Mouse (Mus musculus) midbrain, embryonic 11.5 days (tissue): ENCODE data around the gene Tor1aip2. TPM values are rescaled to one million over a fixed set of nuclear protein-coding genes. Genes with fewer than 3 reads are reported as not detected.

Experiments used
- ATAC-seq: fragments of 200-750 bp; cut with Nextera tagmentation; 2 replicates; pipeline ENCODE4 v1.8.0; 2017; ENCODE audit warnings: moderate TSS enrichment, moderate library complexity; ENCODE audit not compliant: low FRiP score
- DNase-seq: peaks from one replicate; pipeline ENCODE4 v3.0.0; 2015; ENCODE audit warnings: low spot score; ENCODE audit errors: missing footprints
- H3K27ac ChIP-seq: fragments of 300-500 bp; sonication (generic); 2 replicates; pipeline ENCODE4 v1.5.1; 2014; ENCODE audit warnings: low read depth, low read length
- H3K27me3 ChIP-seq: fragments of 300-500 bp; sonication (generic); 2 replicates; pipeline ENCODE4 v1.6.1; 2014; ENCODE audit warnings: mild to moderate bottlenecking, low read length, moderate library complexity, mixed read lengths; ENCODE audit not compliant: control insufficient read depth, insufficient read depth
- H3K36me3 ChIP-seq: fragments of 300-500 bp; sonication (generic); 2 replicates; pipeline ENCODE4 v1.6.1; 2014; ENCODE audit warnings: mild to moderate bottlenecking, low read length, moderate library complexity, mixed read lengths; ENCODE audit not compliant: control insufficient read depth, insufficient read depth
- H3K4me1 ChIP-seq: fragments of 300-500 bp; sonication (generic); 2 replicates; pipeline ENCODE4 v1.6.1; 2014; ENCODE audit warnings: low read length; ENCODE audit not compliant: control insufficient read depth, insufficient read depth
- H3K4me2 ChIP-seq: fragments of 300-500 bp; sonication (generic); 2 replicates; pipeline ENCODE4 v1.6.1; 2014; ENCODE audit warnings: mild to moderate bottlenecking, moderate library complexity
- H3K4me3 ChIP-seq: fragments of 300-500 bp; sonication (generic); 2 replicates; pipeline ENCODE4 v1.5.1; 2014; ENCODE audit warnings: low read depth, low read length
- H3K9ac ChIP-seq: fragments of 300-500 bp; sonication (generic); 2 replicates; pipeline ENCODE4 v1.6.1; 2014; ENCODE audit warnings: low read length
- H3K9me3 ChIP-seq: fragments of 300-500 bp; sonication (generic); 2 replicates; pipeline ENCODE4 v1.6.1; 2016; ENCODE audit warnings: low read length; ENCODE audit not compliant: control insufficient read depth
- WGBS: fragments of 180-500 bp; shearing (Covaris S2); extraction: QIAGEN DNeasy Blood & Tissue Kit; methylation state at CpG from one replicate; pipeline ENCODE4 v1.1.7; 2014; 5-methylcytosine and 5-hydroxymethylcytosine counted together
- polyA plus RNA-seq: library from polyadenylated mRNA; unstranded; fragments of >200 nt; fragmentation: Nextera tagmentation; extraction: Ambion mirVana; gene quantifications from 2 replicates; pipeline ENCODE4 v1.2.1, GENCODE M21; 2014

Gene Tor1aip2
- 115 and 131 TPM in 2 replicates for polyA plus RNA-seq

DNA sequence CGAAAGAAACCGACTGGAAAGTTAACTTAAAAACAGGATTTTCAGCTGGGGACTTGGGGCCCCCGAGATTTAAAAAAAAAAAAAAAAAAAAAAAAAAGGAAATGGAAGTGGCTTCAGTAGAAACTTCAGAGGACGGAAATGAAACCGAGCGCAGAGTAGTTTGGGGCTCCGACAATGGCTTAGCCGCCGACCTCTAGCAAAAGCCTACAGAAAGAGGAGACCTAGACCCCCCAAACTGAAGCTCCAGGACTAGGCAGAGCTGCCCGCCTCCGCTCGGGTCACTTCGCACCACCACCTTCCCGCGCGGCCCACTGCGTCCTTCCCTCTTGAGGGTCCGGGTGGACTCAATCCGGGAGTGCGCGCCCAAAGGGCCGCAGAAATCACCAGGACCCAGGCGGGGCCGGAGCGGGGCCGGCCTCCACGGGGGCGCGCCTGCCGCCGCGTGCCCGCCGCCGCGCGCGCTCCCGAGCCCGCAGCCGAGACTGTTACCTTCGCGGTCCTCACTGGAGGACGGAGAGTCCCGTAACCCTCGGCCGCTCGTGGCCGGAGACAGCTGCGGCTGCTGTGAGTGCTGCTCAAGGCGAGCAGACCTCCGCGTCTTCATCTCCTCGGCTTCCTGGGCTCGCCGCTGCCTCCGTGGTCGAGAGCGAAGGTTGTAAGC, at the start of gene Tor1aip2:
TSS of gene Tor1aip2 (plus strand) at position 135 of the 661 bp plus-strand sequence.
- no peaks in the 10 kb centered on the region for H3K9me3 ChIP-seq
- peak; percentile 83 for ATAC-seq

DNA sequence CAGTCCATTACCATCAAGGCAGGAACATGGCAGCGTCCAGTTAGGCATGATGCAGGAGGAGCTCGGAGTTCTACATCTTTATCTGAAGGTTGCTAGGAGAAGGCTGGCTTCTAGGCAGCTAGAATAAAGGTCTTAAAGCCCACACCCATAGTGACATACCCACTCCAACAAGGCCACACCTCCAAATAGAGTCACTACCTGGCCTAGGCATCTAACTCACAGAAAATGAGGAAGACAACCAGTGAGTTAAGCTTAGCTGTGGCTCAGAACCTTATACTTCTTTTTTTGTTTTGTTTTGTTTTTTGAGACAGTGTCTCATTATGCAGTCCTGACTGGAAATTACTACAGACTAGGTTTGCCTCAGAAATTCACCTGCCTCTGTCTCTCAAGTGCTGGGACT, 47.6 kb upstream of the Tor1aip2 start:
- Histone ChIP-seq H3K4me1 (no peaks in the 10 kb centered on the region; the same call in 1 of the 2 replicates), H3K27me3 (no peaks in the 10 kb centered on the region), H3K4me3 (no peak overlapping the region), H3K27ac (no peak overlapping the region), H3K4me2 (no peak overlapping the region), H3K9me3 (no peaks in the 10 kb centered on the region), H3K36me3 (no peaks in the 10 kb centered on the region), H3K9ac (no peak overlapping the region)
- WGBS = 76% methylated on average over 2 of the region's 2 CpGs
- DNase-seq (no peak), ATAC-seq (no peak)

More for the DNA sequence above, at the start of gene Tor1aip2:
- Histone ChIP-seq H3K4me3 (peak within 1 kb of the TSS; percentile 63), H3K9ac (peak within 1 kb of the TSS; percentile 82), H3K36me3 (peaks cover 11% of the 10 kb centered on the region), H3K4me1 (peaks cover 5% of the 10 kb centered on the region; the same call in 1 of the 2 replicates), H3K4me2 (peak within 1 kb of the TSS; percentile 75), H3K27ac (peak within 1 kb of the TSS; percentile 96), H3K27me3 (no peaks in the 10 kb centered on the region)
- DNase-seq = peak; percentile 99
- under 1% methylated on average over 59 of the region's 59 CpGs for WGBS

DNA sequence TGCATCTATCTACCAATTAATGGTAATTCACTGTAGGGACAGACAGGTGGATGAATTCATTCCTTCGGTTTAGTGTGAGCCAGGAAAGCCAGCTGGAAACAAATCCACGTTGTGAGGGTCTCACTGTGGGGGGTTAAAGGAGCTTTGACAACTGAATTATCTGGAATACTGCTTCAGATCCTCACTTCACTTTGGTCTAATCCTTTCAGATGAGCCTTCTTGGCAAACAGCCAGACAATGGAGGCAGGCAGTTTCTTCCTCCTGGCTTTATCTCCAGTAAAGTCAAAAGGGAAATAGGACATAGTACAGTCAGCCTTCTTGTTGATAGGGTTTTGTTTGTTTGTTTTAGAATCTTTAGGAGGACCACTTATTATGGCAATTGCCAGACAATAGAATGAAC, 45.8 kb upstream of the Tor1aip2 start:
- WGBS = 1% methylated on average over 2 of the region's 2 CpGs
- Histone ChIP-seq H3K4me3 (no peak overlapping the region), H3K27ac (no peak overlapping the region), H3K27me3 (no peaks in the 10 kb centered on the region), H3K4me2 (no peak overlapping the region), H3K9ac (no peak overlapping the region), H3K9me3 (no peaks in the 10 kb centered on the region), H3K36me3 (no peaks in the 10 kb centered on the region), H3K4me1 (no peaks in the 10 kb centered on the region; the same call in 1 of the 2 replicates)
- ATAC-seq = no peak
- no peak for DNase-seq

DNA sequence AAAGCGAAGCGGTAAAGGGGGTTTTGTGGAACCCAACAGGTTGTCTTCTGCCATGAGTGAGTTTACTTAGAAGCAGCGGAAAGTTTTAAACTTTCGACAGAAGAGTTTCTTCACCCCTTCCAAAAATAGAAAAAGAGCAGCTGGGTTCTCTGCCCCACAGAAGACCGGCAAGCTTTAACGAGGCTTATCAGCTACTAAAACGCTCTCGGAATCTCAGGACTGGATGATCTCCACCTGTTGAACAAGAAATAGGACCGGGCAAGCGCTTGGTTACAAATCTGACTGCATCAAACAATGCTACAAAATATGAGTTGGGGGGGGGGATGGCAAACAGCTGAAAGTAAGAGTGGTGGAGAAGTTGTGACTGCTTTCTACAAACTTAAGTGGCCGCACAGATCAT, 44.8 kb upstream of the Tor1aip2 start:
- Histone ChIP-seq H3K27me3 (no peaks in the 10 kb centered on the region), H3K36me3 (no peaks in the 10 kb centered on the region), H3K27ac (no peak overlapping the region), H3K4me1 (no peaks in the 10 kb centered on the region; the same call in 1 of the 2 replicates), H3K4me2 (no peak overlapping the region), H3K9me3 (no peaks in the 10 kb centered on the region), H3K4me3 (no peak overlapping the region), H3K9ac (no peak overlapping the region)
- 86% methylated on average over 11 of the region's 11 CpGs for WGBS
- DNase-seq = no peak
- ATAC-seq = no peak

DNA sequence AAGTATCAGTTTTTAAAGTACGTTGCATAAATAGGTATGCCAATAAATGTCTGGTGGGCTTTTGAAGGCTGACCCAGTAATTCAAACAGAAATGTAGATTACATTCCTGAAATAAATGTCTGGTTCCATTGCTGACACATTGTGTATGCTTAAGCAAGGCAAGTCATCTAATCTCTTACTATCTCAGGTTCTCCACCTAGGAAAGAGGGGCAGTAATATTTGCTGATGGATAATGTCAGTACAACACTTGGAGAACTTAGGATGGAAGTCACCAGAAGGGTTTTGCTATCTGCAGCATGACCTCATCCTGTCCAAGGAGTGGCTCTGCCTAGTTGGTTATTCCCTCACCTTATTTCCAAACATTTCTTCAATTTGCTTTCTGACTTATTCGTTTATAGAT, 40.7 kb upstream of the Tor1aip2 start:
- Histone ChIP-seq H3K9ac (no peak overlapping the region), H3K4me1 (no peaks in the 10 kb centered on the region), H3K27me3 (no peaks in the 10 kb centered on the region), H3K36me3 (no peaks in the 10 kb centered on the region), H3K4me2 (no peak overlapping the region), H3K9me3 (no peaks in the 10 kb centered on the region), H3K27ac (no peak overlapping the region), H3K4me3 (no peak overlapping the region)
- 88% methylated on average over 2 of the region's 2 CpGs for WGBS
- DNase-seq (no peak), ATAC-seq (no peak)

DNA sequence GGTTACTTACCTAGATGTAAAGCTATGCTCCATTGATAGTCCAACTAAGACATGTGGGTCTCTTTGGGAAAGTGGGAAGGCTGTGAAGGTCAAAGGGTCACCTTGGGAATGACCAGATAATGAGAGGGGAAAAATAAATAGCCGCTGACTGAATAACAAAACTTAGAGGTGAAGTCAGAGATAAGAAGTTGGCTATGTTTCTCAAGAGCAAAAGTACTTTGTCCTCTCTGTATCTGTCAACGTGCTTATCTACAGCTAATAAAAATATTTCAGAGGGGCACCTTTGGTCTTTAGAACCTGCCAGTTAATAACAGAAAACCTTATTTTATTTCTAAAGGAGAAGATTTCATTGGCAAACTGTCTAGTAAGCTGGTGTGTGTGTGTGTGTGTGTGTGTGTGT, 39.6 kb upstream of the Tor1aip2 start:
- WGBS = 82% methylated on average over 2 of the region's 2 CpGs
- Histone ChIP-seq H3K27me3 (no peaks in the 10 kb centered on the region), H3K9ac (no peak overlapping the region), H3K9me3 (no peaks in the 10 kb centered on the region), H3K36me3 (no peaks in the 10 kb centered on the region), H3K4me3 (no peak overlapping the region), H3K27ac (no peak overlapping the region), H3K4me1 (no peaks in the 10 kb centered on the region), H3K4me2 (no peak overlapping the region)
- DNase-seq (no peak), ATAC-seq (no peak)

DNA sequence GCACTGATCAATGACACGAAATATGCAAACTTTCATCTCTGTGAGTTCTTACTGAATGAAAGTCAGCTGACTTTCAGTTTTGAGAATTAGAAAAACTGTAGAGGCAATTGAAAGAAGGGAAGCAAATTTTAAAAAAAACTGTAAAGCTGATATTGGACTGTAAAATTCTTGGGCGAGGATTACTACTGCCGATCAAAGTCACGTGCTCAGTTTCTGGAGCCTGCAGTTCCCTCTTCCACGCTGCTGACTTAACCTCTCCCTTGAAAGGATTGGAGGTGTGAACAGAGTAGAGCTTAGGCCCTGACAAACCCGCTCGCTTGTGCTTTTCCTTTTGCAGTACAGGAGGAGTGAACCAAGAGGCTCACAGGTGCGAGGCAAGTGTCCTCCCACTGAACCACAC, 32.8 kb upstream of the Tor1aip2 start:
- WGBS = 88% methylated on average over 8 of the region's 8 CpGs
- DNase-seq = peak; percentile 54

DNA sequence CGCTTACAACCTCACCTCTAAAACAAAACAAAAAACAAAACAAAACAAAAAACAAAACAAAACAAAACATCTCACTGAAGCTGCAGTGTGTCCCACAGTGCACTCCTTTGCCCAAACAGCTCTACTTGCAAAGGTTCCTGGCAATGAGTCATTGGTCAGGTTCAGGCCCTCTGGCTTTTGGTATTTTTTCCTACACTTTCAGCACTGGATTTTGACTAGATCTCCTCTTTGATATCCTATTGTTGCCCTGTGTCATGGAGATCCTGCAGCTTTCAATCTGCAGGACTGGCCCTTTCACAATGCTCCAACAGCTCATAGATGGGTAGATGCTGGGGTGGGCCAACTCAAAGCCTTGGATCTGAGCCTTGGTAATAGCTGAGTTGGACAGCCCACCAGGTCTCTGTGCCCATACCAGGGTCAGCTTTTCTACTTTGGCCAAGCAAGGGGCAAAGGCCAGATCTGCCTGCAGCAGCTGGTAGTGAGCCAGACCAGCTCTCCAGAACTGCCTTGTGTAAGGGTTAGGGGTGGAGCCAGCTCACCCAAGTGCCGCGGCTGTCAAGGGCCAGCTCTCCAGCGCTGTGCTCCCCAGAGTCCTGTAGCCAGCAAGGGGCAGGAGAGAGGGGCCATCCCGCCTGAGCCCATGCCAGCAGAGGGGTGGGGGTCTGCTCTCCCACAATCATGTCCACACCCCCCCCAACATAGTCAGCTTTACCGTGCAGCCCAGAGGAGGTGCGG, 31.8 kb upstream of the Tor1aip2 start:
- Histone ChIP-seq H3K4me3 (no peak overlapping the region), H3K9me3 (no peaks in the 10 kb centered on the region)
- 91% methylated on average over 7 of the region's 7 CpGs for WGBS

More for the DNA sequence above, 32.8 kb upstream of the Tor1aip2 start:
- no peak overlapping the region for H3K27ac ChIP-seq
- H3K27me3 ChIP-seq = no peaks in the 10 kb centered on the region
- H3K9ac ChIP-seq = no peak overlapping the region
- H3K36me3 ChIP-seq = peaks cover 7% of the 10 kb centered on the region
- ATAC-seq = no peak
- no peak overlapping the region for H3K4me2 ChIP-seq
- no peaks in the 10 kb centered on the region for H3K9me3 ChIP-seq
- no peak overlapping the region for H3K4me3 ChIP-seq
- no peaks in the 10 kb centered on the region for H3K4me1 ChIP-seq

DNA sequence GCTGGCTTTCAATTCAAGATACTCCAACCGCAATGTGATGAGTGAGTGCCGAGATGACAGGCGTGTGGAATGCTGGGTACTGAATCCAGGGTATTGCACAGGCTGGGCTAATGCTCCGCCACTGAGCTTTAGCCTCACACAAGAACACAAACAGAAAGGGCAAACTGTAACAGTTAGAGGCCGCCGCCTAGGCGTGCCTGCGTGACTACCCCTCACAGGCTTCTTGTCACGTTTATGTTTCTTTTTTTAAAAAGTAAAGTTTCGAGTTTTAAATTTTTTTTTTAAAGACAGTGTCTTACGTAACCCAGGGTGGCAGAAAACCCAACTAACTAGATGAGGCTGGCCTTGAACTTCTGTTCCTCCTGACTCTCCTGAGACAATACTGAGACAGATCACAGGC, 29.3 kb upstream of the Tor1aip2 start:
- DNase-seq (peak; percentile 53), ATAC-seq (no peak)
- Histone ChIP-seq H3K9me3 (no peaks in the 10 kb centered on the region), H3K27me3 (no peaks in the 10 kb centered on the region), H3K36me3 (peaks cover 10% of the 10 kb centered on the region), H3K4me1 (no peaks in the 10 kb centered on the region), H3K9ac (no peak overlapping the region), H3K27ac (no peak overlapping the region), H3K4me3 (no peak overlapping the region), H3K4me2 (no peak overlapping the region)
- 96% methylated on average over 11 of the region's 11 CpGs for WGBS

More for the DNA sequence above, 31.8 kb upstream of the Tor1aip2 start:
- H3K27me3 ChIP-seq = no peaks in the 10 kb centered on the region
- no peak for ATAC-seq
- H3K4me1 ChIP-seq = no peaks in the 10 kb centered on the region
- peaks cover 10% of the 10 kb centered on the region for H3K36me3 ChIP-seq
- H3K27ac ChIP-seq = no peak overlapping the region
- DNase-seq = peak; percentile 70
- no peak overlapping the region for H3K4me2 ChIP-seq
- no peak overlapping the region for H3K9ac ChIP-seq
